Mouse (Mus musculus) adipocyte (in vitro differentiated cells): ENCODE measurements around the gene Adgrf5.
A peak's percentile ranks its signal among the peaks of the same experiment; 100 is the strongest.
"Not testable (repeated sequence)": the region's sequence is repeated elsewhere in the genome, so short reads cannot be mapped to it uniquely, and the experiment has no call there.

Experiments used
- DNase-seq: peaks from one replicate; pipeline ENCODE4 v3.0.0-alpha.2; 2016; ENCODE audit warnings: low spot score

Adgrf5 gene

GRCm38 (mm10) chr17:43359826-43360619, at the start of gene Adgrf5:
Adgrf5 (plus strand) TSS chr17:43360451.
- DNase-seq: peak; percentile 7

- no peak for DNase-seq
Measured at GRCm38 (mm10) chr17:43325986-43326671, 34.1 kb upstream of the Adgrf5 start.

GRCm38 (mm10) chr17:43326726-43327700, 33.2 kb upstream of the Adgrf5 start:
- peak; percentile 54 for DNase-seq

DNA sequence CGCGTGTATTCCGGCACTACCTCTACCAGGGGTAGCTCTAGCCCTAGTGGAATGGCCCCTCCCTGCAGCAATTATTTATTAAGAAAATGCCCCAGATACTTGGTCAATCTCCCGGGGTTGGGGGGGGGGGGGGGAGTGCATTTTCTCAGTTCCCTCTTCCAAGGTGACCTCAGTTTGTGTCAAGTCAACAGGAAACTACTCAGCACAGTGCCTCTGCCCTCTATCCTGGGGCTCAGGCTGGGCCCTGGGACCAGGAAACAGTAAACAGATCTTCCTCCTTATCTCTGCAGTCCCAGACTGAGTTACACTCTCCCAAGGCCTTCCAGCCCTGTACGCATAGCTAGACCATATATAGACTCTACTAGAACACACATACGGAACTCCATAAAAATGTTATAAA, 32.4 kb upstream of the Adgrf5 start:
- DNase-seq: no peak

GRCm38 (mm10) chr17:43329216-43329615, 31.0 kb upstream of the Adgrf5 start:
- no peak for DNase-seq

- DNase-seq: no peak
Measured at GRCm38 (mm10) chr17:43329761-43330183, 30.5 kb upstream of the Adgrf5 start.

GRCm38 (mm10) chr17:43332686-43333085, 27.6 kb upstream of the Adgrf5 start:
- no peak for DNase-seq

DNA sequence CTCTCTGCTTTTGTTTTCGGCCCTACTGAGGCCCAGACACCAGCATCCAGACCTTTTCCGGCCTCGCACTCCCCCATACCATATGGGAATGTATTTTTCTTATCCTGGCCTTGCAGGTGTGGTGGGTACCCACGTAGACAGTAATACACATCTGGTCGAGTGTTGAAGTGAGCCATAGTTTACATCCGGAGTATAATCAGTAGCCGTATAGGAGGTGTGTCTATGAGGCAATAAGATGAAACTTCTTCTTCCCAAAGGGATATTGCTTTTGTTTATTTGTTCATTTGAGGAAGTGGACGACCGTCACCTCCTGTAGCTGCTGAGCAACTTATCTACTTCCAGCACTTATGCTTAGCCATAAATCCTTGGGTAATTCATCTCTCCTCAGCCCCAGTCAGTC, 26.2 kb upstream of the Adgrf5 start:
- DNase-seq: no peak

DNA sequence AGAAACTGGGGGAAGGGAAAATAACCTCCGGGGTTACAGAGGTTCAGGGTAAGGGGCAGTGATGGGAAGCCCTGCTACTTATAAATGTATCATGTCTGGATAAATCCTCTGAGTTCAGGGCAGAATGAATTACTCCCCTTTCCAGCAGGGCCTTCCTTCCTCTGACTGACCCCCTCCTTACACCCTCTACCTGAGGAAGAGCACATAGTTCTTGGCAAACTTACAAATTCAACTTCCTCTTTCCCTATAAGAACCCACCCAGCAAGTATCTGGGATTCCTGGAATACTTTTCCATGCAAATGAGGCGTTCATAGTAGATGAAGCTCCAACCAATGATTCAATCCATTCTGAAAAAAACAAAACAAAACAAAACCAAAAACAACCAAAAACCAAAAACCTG, 22.6 kb upstream of the Adgrf5 start:
- no peak for DNase-seq

DNA sequence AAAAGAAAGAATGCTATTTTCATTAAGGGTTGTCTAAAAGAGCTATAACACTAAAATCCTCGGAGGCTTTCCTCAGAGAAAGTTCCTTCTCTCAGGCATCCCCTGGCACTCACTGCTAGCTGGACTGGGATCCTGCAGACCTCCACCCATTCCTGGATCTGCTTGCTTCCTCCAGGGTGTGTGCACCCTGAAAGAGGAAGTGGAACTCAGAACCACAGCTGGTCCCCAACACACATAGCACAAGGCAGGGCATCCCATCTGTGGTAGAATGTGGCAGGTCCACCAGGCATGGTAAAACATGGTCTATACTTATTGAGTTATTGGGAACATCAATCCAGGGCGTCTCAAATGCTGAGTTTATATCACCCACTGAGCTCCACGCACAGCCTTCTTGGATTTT, 22.0 kb upstream of the Adgrf5 start:
- no peak for DNase-seq

GRCm38 (mm10) chr17:43346499-43346898, 13.8 kb upstream of the Adgrf5 start:
- not testable (repeated sequence) for DNase-seq

GRCm38 (mm10) chr17:43357902-43358539, 2.2 kb upstream of the Adgrf5 start:
- no peak for DNase-seq

- no peak for DNase-seq
Measured at GRCm38 (mm10) chr17:43361021-43361420, 770 bp downstream of the Adgrf5 start.

GRCm38 (mm10) chr17:43362362-43362761, 2.1 kb downstream of the Adgrf5 start:
- no peak for DNase-seq

- DNase-seq: no peak
Measured at GRCm38 (mm10) chr17:43362881-43363280, 2.6 kb downstream of the Adgrf5 start.

GRCm38 (mm10) chr17:43363921-43364320, 3.7 kb downstream of the Adgrf5 start:
- no peak for DNase-seq

- DNase-seq: no peak
Measured at GRCm38 (mm10) chr17:43365297-43365696, 5.0 kb downstream of the Adgrf5 start.

DNA sequence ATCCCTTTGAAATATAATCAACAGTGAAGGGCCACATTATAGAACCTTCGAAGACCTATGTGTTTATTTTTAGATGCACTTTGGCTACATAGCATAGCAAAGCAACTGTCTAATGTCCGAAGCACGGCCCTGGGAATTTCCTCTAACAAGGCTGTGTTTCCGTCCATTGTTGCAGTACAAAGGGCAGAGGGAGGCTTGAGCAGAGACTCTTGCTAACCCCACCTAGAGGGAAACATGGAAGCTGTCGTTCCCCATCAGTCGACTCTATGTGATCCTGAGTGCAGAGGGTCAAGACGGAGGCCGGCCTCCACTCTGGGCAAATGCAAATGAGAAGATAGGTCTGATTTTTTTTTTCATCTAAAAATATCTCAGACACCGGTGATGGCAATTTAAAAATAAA, 6.2 kb downstream of the Adgrf5 start:
- no peak for DNase-seq

DNA sequence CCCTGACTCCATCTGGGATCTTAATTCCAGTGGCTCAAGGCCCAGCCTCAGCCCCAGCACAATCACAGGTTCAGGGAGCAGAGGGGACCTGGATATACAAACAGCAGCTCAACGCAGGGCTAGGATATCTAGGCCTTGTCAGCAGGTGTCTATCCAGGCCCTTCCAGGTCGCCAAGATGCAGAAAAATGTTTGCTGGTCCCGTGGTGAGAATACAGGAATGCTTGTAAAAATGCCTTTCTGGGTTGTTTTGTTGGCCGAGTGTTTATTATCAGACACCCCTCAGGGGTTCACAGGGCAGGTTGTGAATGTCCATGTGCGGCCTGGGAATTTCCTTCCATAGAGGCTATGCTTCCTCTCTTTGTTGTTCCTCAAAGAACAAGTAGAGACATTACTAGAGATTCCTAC, 7.9 kb downstream of the Adgrf5 start:
- no peak for DNase-seq

DNA sequence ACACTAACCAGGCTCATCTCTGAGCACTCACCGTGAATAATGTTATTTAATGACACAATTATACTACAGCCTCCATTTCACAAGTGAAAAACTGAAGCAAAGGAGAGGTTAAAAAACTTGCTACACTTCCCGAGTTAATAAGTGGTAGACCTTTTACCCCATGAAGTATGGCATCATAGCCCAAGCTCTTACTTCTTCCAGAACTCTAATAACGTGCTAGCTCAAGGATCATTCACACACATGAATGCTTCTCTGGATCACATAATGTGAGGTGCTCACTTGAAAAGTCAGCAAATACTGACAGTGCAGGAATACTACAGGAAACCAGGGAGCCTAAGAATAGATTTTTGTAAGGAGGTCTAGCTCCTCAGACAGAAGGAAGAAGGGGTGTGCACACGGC, 12.4 kb downstream of the Adgrf5 start:
- no peak for DNase-seq

- DNase-seq: no peak
Measured at GRCm38 (mm10) chr17:43374020-43374419, 13.8 kb downstream of the Adgrf5 start.

DNA sequence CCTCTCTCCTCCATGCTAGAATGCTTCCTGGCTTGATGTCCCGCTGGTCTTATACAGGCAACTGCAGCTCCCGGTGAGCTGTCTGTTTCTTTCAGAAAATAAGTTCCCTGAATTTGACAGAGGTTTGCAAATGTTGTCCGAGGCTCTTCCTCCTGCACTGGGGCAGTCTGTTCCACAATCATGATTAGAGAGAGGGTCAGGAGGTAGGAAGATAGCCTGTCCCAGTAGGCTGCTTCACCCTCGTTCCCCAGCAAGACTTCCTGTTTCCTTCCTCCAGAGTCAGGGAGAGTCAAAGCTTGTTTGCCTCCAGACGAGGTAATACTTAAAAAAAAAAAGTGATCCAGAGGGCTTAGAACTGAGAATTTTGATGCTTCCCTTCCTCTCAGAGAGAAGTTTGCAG, 16.3 kb downstream of the Adgrf5 start:
- DNase-seq: no peak
